Mouse (Mus musculus): Measurements from ENCODE around the gene Ear6. TPM values are rescaled to one million over a fixed set of nuclear protein-coding genes. Genes with fewer than 3 reads are reported as not detected.
"Not testable (repeated sequence)": the region's sequence is repeated elsewhere in the genome, so short reads cannot be mapped to it uniquely, and the experiment has no call there.

The Ear6 gene
- total RNA-seq (2021), result not detected
- long read RNA-seq, experiment 1, result 0 reads
- long read RNA-seq, experiment 2, result 0 reads

DNA sequence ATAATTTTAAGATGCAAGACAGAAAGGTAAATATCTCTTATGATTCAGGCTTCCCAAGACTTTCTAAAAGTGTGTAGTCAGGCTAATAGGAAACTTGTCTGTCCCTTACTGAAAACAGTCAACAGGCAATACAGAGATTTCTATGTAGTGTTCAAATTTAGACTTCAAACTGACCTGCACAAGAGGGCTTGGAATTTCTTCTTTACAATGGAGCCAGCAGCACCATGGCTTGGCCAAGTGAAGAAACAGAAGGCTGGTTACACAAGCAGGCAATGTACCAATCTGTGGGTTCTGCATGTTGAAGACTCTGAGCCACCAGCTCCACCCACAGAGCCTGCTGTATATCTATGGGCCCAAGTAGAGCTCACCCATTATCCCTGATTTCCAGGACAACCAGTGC, at the start of gene Ear6:
Ear6 (plus strand) TSS at position 301 of the 400 bp plus-strand sequence.
- H3K27ac ChIP-seq, result no peak within 1 kb of the TSS
- no peak for DNase-seq (ENCODE audit: low spot score in 2 of 2)
- no peak for TF ChIP-seq CTCF (conservative IDR thresholded peaks at IDR 0.05)
- H3K4me3 ChIP-seq, result no peak within 1 kb of the TSS

DNA sequence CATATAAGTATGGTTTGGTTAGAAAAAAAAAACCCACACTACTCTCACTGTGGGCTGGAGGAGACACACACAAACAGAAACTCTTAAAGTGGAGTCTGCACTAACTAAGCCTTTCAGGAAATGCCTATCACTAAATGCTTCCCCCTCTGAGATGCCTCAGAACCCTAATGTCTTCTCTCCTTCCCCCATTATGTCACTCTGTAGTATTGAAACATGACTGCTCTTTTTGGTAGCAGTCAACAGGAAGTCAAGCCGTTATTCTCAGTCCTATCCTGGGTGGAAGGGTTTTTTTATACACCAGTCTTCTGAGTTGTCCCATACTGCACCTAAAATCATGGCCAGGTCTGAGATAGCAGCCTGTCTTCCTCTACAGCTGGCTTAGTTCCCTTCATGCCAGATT, 26.9 kb upstream of the Ear6 start:
- DNase-seq (ENCODE audit: low spot score in 2 of 2), result no peak
- no peak for TF ChIP-seq CTCF (conservative IDR thresholded peaks at IDR 0.05)
- Histone ChIP-seq H3K27ac (no peak overlapping the region), H3K4me3 (no peak overlapping the region)

DNA sequence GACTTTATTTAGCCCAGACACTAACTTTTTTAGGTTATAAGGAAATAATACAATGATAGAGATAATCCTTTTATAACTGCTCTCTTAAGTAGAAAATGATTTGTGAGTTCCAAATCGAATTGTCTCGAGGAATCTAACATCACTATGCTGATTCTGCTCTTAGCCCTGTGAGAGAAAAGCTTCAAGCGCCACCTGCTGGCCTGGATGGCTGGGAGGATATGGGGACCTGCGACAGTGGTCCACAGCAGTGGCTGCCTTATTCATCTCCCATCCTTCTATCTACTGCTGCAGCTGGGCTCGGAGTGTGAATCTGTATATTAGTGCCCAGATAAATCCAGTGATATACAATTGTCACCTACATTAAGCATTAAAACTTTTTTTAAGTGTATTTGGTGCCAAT, 25.7 kb upstream of the Ear6 start:
- TF ChIP-seq CTCF (conservative IDR thresholded peaks at IDR 0.05), result peak; percentile 74
- peak in 1 of 2 experiments; percentile 13 for DNase-seq (ENCODE audit: low spot score in 2 of 2)
- H3K4me3 ChIP-seq, result not testable (repeated sequence)

DNA sequence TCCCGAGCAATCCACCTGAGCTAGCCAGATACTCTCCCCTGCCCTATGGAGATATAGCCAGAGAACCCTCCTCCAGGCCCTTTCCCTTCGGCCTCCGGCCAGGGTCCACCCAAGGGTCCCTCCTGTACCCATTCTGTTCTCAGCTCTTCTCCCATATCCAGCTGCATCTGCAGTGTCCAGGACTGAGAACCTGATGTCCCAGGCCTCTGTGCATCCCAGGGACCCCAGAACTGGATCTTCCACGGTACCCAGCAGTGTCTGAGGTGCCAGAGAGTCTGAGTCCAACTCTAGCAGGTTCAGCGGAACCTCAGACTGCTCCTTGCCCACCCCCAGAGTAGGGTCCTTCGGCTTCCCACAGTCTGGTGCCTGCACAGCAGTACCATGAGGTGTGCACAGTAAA, 24.3 kb upstream of the Ear6 start:
- TF ChIP-seq CTCF (conservative IDR thresholded peaks at IDR 0.05), result no peak
- Histone ChIP-seq H3K4me3 (no peak overlapping the region), H3K27ac (no peak overlapping the region)
- no peak for DNase-seq (ENCODE audit: low spot score in 2 of 2)

More for the DNA sequence above, 25.7 kb upstream of the Ear6 start:
- not testable (repeated sequence) for H3K27ac ChIP-seq

DNA sequence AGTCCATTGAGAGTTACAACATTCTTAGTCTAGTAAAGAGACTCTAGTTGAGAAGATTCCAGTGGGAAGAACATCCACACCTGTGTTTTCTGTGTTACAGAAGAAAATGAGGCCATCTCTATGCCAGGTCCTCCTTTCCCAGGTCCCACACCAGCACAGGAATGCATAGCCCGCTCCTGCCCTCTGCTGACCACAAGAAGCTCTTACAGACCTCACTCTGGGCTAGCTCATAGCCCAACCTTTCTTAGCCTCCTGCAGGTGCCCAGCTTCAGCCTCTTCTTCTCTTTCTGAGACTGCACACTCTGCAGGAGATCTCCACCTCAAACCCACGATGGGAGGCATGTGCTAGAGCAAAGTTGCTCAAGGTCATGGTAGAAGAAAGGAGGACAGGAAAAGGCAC, 15.0 kb upstream of the Ear6 start:
- peak; percentile 56 for TF ChIP-seq CTCF (conservative IDR thresholded peaks at IDR 0.05)
- DNase-seq (ENCODE audit: low spot score in 2 of 2); H3K4me3 ChIP-seq; H3K27ac ChIP-seq: not testable (repeated sequence)

DNA sequence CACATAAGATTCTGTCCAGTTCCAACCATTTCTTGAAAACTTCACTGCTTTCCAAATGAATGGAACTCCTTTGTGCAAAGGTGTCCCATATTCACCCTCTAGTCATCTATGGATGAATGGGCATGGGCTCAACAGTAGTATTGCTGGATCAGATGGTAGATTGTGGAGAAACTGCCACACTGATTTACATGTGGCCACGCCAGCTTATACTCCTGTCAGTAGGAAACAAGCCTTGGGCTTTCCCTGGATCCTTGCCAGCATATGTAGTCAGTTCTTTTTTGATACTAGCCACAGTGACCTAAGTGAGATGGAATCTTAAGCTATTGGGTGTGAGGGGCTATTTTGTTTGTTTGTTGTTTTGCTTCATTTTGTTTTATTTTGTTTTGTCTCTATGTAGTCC, 11.2 kb upstream of the Ear6 start:
- TF ChIP-seq CTCF (conservative IDR thresholded peaks at IDR 0.05), result no peak
- Histone ChIP-seq H3K4me3 (no peak overlapping the region), H3K27ac (no peak overlapping the region)
- no peak for DNase-seq (ENCODE audit: low spot score in 2 of 2)

DNA sequence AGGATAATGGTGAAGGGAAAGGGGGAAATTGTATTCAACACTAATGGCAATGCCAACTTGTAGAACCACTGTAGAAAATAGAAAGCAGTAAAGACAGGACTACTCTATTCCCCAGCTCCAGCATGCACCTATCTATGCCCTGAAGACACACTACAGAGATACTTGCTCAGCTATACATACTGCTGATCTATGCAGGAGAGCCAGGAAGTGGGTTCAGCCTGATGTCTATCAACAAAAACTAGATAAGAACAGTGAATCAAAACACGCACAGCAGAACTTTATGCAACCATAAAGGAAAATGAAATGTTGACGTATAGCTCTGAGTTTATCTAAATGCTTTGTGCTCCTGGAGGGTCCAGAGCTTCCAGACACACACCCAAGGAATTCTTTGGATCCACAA, 10.7 kb upstream of the Ear6 start:
- Histone ChIP-seq H3K4me3 (no peak overlapping the region), H3K27ac (no peak overlapping the region)
- DNase-seq (ENCODE audit: low spot score in 2 of 2), result no peak
- no peak for TF ChIP-seq CTCF (conservative IDR thresholded peaks at IDR 0.05)

DNA sequence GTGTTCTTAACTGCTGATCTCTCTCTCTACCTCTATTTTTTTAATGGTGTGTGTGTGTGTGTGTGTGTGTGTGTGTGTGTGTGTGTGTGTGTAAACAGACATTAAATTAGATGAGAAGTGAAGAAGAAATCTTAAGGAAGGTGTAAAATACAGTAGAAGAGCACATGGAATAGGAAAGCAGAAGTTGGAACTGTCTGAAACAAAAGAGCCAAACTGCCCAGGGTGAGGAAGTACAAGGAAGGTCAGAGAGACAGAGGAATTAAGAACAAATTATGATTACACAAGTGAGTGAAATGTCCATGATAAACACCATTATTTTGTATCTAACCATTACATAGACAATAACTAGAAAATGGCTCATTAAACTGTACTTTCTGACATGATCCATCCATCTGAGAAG, 9.6 kb upstream of the Ear6 start:
- DNase-seq (ENCODE audit: low spot score in 2 of 2), result no peak
- Histone ChIP-seq H3K27ac (no peak overlapping the region), H3K4me3 (no peak overlapping the region)
- TF ChIP-seq CTCF (conservative IDR thresholded peaks at IDR 0.05), result no peak

DNA sequence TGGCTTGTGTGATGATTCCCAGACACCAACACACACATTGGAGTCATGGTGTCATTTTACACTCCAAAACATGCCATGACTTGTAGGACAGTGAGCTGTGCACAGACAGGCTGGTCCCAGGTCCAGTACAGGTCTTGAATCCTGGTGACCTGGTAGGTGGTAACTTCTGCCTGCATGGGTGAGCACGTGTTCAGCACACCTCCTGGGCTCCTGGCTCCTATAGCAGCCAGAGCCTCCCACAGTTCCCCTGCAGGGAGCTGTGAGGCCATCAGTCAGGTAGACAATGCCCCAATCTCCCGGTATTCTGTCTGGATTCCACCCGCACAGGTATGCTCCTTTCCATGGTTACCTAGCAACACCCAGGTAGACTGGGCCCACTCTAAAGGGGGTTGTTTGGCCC, 6.9 kb upstream of the Ear6 start:
- DNase-seq (ENCODE audit: low spot score in 2 of 2), result no peak
- Histone ChIP-seq H3K27ac (no peak overlapping the region), H3K4me3 (no peak overlapping the region)
- TF ChIP-seq CTCF (conservative IDR thresholded peaks at IDR 0.05), result no peak

DNA sequence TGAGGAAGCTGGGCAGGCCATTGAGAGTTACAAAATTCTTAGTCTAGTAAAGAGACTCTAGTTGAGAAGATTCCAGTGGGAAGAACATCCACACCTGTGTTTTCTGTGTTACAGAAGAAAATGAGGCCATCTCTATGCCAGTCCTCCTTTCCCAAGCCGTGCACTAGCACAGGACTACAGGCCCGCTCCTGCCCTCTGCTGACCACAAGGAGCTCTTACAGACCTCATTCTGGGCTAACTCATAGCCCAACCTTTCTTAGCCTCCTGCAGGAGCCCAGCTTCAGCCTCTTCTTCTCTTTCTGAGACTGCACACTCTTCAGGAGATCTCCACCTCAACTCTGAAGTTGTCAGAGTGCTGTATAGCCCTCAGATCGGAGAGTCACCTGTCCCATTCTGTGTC, 2.5 kb upstream of the Ear6 start:
- not testable (repeated sequence) for H3K27ac ChIP-seq; DNase-seq (ENCODE audit: low spot score in 2 of 2); H3K4me3 ChIP-seq
- peak; percentile 59 for TF ChIP-seq CTCF (conservative IDR thresholded peaks at IDR 0.05)

DNA sequence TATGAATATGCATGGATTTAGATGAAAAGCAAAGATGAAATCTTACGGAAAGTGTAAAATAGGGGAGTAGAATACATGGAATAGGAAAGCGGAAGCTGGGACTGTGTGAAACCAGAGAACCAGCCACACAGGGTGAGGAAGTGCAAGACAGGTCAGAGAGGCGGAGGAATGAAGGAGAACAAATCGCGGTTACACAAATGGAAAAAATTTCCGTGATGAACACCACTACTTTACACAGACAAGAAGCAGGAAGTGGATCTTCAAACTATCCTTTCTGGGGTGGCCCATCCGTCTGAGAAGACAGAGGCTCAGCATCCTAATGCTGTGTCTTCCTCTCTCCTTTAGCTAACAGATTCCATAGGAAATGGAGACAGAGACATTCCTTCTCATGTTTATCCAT, 1.8 kb downstream of the Ear6 start:
- not testable (repeated sequence) for DNase-seq (ENCODE audit: low spot score in 2 of 2); H3K4me3 ChIP-seq; H3K27ac ChIP-seq

DNA sequence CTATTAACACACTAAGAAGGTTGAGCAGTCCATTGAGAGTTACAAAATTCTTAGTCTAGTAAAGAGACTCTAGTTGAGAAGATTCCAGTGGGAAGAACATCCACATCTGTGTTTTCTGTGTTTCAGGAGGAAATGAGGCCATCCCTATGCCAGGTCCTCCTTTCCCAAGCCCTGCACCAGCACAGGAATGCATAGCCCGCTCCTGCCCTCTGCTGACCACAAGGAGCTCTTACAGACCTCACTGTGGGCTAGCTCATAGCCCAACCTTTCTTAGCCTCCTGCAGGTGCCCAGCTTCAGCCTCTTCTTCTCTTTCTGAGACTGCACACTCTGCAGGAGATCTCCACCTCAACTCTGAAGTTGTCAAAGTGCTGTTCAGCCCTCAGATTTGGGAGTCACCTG, 10.1 kb downstream of the Ear6 start:
- H3K27ac ChIP-seq; DNase-seq (ENCODE audit: low spot score in 2 of 2); H3K4me3 ChIP-seq: not testable (repeated sequence)
- peak; percentile 67 for TF ChIP-seq CTCF (conservative IDR thresholded peaks at IDR 0.05)

DNA sequence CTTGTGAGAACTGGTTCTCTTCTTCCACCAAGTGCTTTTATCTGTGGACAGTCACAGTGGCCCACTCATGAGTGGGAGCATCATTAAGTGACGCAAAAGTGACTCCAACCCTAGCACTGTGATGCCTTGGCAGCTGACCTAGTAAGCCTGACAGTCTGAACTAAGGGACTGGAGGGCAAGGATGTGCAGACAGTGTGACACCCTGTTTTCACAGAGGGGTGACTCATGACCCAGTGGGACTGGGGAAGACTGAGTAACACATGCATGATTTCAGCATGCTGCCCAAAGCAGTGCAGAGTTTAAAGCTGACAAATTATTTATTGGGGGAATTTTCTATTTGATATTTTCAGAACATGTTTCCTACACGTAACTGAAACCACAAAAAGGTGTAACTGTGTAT, 17.3 kb downstream of the Ear6 start:
- no peak for DNase-seq (ENCODE audit: low spot score in 2 of 2)
- TF ChIP-seq CTCF (conservative IDR thresholded peaks at IDR 0.05), result no peak
- Histone ChIP-seq H3K27ac (no peak overlapping the region), H3K4me3 (no peak overlapping the region)

DNA sequence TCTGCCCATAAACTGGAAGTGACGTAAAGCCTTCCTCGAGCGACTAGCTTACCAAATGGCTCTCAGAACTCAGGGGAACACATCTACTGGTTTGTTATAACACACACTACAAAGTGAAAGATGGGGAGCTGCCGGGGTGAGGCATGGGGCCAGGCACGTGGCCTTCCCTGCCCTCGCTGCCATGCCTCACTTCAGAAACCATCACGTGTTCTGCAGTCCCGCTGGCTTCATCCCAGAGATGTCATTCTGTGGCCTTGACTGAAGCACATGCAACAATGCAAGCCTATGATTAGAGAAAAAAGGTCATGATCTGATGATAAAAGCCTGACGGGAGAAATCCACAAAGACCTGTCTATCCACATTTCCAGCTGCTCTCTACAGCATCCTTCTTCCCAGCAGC, 18.2 kb downstream of the Ear6 start:
- TF ChIP-seq CTCF (conservative IDR thresholded peaks at IDR 0.05), result no peak

DNA sequence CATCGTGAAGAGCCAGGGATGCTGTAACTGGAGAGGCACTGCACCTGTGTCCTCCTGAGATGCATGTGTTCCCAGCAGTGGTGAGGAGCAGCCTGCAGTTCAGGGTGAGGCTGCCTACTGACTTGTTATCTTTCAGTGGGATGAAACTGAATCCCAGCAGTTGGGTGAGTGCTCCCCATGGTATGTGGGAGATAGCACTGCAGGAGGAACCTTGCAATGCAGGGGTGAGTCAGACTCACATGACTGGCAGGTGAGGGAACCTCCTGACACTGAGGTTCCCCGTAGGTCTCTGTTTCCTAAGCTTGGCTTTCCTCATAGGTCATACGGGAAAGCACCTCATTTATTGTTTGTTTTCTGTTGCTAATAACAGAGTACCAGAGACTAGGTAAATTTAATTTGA, 24.0 kb downstream of the Ear6 start:
- TF ChIP-seq CTCF (conservative IDR thresholded peaks at IDR 0.05), result no peak
- no peak for DNase-seq (ENCODE audit: low spot score in 2 of 2)
- Histone ChIP-seq H3K27ac (no peak overlapping the region), H3K4me3 (no peak overlapping the region)

More for the DNA sequence above, 18.2 kb downstream of the Ear6 start:
- Histone ChIP-seq H3K4me3 (no peak overlapping the region), H3K27ac (no peak overlapping the region)
- DNase-seq (ENCODE audit: low spot score in 2 of 2), result no peak

Measured in layer of hippocampus, adult 2 months (tissue).